Mouse (Mus musculus) intestine, embryonic 15.5 days (tissue): Measurements from ENCODE around the gene Mael. TPM values are rescaled to one million over a fixed set of nuclear protein-coding genes. Genes with fewer than 3 reads are reported as not detected.

ENCODE experiments used
- ATAC-seq: fragments of 200-750 bp; cut with Nextera tagmentation; 2 replicates; pipeline ENCODE4 v1.8.0; 2017; ENCODE audit warnings: moderate TSS enrichment, moderate library complexity
- H3K27ac ChIP-seq: fragments of 300-500 bp; sonication (generic); 2 replicates; pipeline ENCODE4 v1.5.1; 2015; ENCODE audit warnings: mild to moderate bottlenecking, inconsistent platforms
- H3K27me3 ChIP-seq: fragments of 300-500 bp; sonication (generic); replicated peaks from 2 replicates; pipeline ENCODE4 v1.6.1; 2015; ENCODE audit warnings: inconsistent platforms
- H3K36me3 ChIP-seq: fragments of 300-500 bp; sonication (generic); 2 replicates; pipeline ENCODE4 v1.6.1; 2015; ENCODE audit warnings: inconsistent platforms
- H3K4me1 ChIP-seq: fragments of 300-500 bp; sonication (generic); replicated peaks from 2 replicates; pipeline ENCODE4 v1.6.1; 2015; ENCODE audit warnings: inconsistent platforms
- H3K4me2 ChIP-seq: fragments of 300-500 bp; sonication (generic); replicated peaks from 2 replicates; pipeline ENCODE4 v1.6.1; 2015; ENCODE audit warnings: mild to moderate bottlenecking, inconsistent platforms
- H3K4me3 ChIP-seq: fragments of 300-500 bp; sonication (generic); replicated peaks from 2 replicates; pipeline ENCODE4 v1.5.1; 2015; ENCODE audit warnings: inconsistent platforms
- H3K9ac ChIP-seq: fragments of 300-500 bp; sonication (generic); 2 replicates; pipeline ENCODE4 v1.6.1; 2015; ENCODE audit warnings: inconsistent platforms
- H3K9me3 ChIP-seq: fragments of 300-500 bp; sonication (generic); 2 replicates; pipeline ENCODE4 v1.6.1; 2016; ENCODE audit warnings: inconsistent platforms
- WGBS: fragments of 180-500 bp; shearing (Covaris S2); methylation state at CpG from one replicate; pipeline ENCODE4 v1.1.7; 2015; 5-methylcytosine and 5-hydroxymethylcytosine counted together
- polyA plus RNA-seq: library from polyadenylated mRNA; unstranded; fragments of >200 nt; fragmentation: Nextera tagmentation; extraction: Ambion mirVana; gene quantifications from 2 replicates; pipeline ENCODE4 v1.2.1, GENCODE M21; 2015

The Mael gene
- polyA plus RNA-seq, 1 experiment from 2014 or later: not detected

DNA sequence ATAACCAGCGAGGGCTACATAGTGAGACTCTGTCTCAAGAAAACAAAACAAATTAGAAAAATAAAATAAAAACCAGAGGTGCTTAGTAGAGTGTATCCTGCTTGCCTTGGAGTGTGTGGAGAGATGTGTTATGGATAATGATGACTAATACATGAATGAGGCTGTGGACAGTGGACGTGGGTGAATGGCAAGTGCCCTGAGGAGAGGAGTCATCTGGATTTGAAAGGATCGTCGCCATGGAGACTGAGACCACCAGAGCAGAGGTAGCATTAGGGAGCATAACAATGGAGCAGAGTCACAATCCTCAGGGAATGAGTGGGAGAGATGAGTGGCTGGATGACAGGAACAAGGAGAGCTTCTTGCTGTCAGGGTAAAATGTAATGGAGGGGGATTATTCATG is 48.7 kb downstream of the Mael start:
- H3K36me3 ChIP-seq: no peaks in the 10 kb centered on the region
- no peak overlapping the region for H3K4me3 ChIP-seq
- H3K27ac ChIP-seq: no peak overlapping the region
- H3K4me2 ChIP-seq: no peak overlapping the region
- ATAC-seq: no peak
- WGBS: 78% methylated on average over 4 of the region's 4 CpGs
- H3K9ac ChIP-seq: no peak overlapping the region
- no peaks in the 10 kb centered on the region for H3K9me3 ChIP-seq
- no peaks in the 10 kb centered on the region for H3K4me1 ChIP-seq
- H3K27me3 ChIP-seq: no peaks in the 10 kb centered on the region

DNA sequence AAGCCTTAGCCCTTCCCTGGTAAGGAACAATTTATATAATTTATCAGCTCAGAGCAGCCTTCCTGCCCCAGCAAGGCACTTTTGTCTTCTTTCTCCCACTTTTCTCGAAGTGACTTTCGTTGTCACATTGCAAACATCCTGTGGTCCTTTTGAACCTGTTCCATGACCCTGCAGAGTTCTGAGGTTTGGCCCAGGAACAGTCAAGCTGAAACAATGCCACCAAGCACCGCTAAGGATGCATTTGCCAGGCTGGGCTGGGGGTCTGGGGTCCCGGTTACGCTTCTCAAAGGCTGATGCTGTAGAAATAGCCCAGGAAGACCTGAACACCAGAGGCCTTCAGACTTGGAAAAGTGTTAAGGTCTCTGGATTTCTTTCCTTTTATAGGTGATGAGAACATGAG is 53.2 kb downstream of the Mael start:
- ATAC-seq: no peak
- Histone ChIP-seq H3K4me2 (no peak overlapping the region), H3K9me3 (no peaks in the 10 kb centered on the region), H3K9ac (no peak overlapping the region), H3K4me1 (no peaks in the 10 kb centered on the region), H3K4me3 (no peak overlapping the region), H3K27ac (no peak overlapping the region), H3K27me3 (no peaks in the 10 kb centered on the region), H3K36me3 (no peaks in the 10 kb centered on the region)
- WGBS: 82% methylated on average over 5 of the region's 5 CpGs

DNA sequence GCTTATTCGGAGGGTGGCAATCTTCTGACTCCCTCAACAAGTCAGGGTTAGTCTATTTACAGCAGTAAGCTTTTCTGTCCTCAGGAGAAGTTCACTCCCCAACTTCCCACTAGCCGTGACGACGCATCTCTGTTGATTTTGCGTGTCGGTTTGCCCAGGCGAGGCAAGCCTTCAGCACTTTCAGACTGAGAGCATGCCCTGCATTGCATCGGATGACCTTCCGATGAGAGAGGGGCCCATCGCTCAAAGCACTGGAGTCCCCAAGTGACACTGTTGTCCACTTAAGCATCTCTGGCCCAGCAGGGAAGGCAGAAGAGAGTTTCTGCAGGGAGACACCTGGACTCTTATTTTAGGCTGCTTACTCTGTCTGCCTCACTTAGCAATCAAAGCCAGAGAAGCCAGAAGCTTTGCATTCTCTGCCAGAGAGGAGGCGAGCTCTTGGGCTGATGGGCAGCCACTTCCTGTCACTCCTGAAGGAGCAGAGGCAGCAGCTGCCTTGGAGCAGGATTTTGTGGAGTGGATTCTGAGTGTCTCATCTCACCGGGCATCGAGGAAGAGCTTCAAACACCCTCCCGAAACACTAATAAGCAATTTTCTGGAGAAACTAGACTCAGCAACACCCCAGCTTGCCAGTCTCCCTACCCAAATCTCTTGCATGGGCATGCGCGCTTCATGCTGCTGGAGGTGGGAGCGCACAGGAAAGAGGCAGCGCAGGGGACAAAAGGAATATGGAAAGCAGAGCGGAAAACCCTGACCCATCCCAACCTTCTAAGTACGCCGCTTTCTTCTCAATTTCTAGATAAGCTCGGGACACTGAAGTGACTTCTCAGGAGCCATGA is 53.9 kb downstream of the Mael start:
- Histone ChIP-seq H3K36me3 (no peaks in the 10 kb centered on the region), H3K4me1 (no peaks in the 10 kb centered on the region), H3K9me3 (no peaks in the 10 kb centered on the region), H3K27ac (no peak overlapping the region), H3K4me2 (no peak overlapping the region), H3K4me3 (no peak overlapping the region), H3K9ac (no peak overlapping the region), H3K27me3 (no peaks in the 10 kb centered on the region)
- no peak for ATAC-seq
- 78% methylated on average over 22 of the region's 22 CpGs for WGBS

DNA sequence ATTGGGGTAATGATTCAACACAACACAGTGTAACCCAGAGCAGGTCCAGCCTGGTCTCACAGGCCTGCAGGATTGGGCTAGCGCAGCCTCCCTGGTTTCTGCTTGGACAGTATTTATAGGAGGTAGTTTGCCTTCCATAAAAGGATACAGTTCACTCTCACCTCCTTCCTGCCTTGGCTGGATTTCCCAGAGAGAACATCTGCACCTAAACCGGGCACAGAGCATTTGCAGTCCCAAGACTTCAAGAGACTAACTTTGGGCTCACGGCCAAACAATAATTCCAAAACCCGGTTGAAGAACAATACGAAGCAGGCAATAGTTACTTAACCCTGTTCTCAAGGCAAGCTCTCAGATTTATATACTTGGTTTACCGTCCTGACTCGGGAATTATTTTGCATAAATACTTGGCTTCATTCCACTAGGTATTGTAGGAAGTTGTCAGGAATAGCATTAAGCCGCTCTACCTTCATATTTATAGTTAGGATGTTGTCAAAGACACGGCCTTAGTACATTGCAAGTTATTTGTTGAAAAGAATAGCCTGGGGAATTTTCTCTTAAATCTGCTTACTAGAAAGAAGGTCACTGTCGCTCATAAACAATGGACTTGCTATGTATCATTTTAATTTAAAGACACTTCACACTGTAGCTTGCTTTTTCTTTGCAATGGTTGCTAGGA is 55.5 kb downstream of the Mael start:
- Histone ChIP-seq H3K4me2 (no peak overlapping the region), H3K27ac (no peak overlapping the region), H3K9me3 (no peaks in the 10 kb centered on the region), H3K27me3 (no peaks in the 10 kb centered on the region), H3K9ac (no peak overlapping the region), H3K4me1 (no peaks in the 10 kb centered on the region), H3K36me3 (no peaks in the 10 kb centered on the region), H3K4me3 (no peak overlapping the region)
- ATAC-seq: no peak
- WGBS: 62% methylated on average over 10 of the region's 10 CpGs

DNA sequence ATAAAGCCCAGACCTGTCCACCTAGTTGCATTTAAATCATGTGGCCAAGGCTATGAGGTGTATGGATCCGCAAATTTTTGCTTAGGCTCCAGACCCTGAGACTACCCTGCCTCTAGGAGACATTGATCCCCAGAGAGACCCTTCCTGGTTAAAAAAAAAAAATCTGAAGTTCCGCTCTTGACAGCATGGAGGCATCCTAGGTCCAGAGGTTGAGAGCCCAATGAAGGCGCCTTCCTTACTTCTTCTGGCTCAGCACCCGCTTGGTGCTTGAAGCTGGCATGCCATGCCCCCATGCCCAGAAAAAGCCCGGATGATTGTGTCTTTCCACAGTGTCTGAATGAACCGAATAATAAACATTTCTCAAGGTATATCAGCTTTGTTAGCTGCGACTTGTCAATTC is 57.0 kb downstream of the Mael start:
- Histone ChIP-seq H3K4me3 (no peak overlapping the region), H3K27ac (no peak overlapping the region), H3K9ac (no peak overlapping the region), H3K27me3 (no peaks in the 10 kb centered on the region), H3K9me3 (no peaks in the 10 kb centered on the region), H3K4me2 (no peak overlapping the region), H3K36me3 (no peaks in the 10 kb centered on the region), H3K4me1 (no peaks in the 10 kb centered on the region)
- WGBS: 89% methylated on average over 7 of the region's 7 CpGs
- ATAC-seq: no peak

DNA sequence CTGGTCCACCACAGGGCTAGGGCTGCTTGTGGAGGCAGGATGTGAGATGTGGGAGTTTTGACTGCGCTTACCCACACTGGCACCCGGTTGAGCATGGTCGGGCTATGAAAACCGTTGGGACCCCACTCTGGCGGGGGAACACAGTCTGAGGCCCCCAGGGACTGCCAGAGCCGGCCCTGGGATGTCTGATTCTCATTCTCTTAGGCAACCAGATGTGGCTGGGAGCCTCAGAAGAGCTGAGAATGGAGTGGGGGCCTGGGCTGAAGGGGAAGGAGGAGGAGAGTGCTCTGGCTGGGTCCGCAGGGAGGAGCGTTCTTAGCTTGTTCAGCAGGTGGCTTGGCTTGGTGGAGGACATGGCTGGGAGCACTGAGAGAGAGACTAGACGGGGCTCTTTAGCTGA is 64.9 kb downstream of the Mael start:
- no peak overlapping the region for H3K9ac ChIP-seq
- no peaks in the 10 kb centered on the region for H3K27me3 ChIP-seq
- H3K9me3 ChIP-seq: no peaks in the 10 kb centered on the region
- H3K27ac ChIP-seq: no peak overlapping the region
- H3K36me3 ChIP-seq: no peaks in the 10 kb centered on the region
- WGBS: 71% methylated on average over 9 of the region's 9 CpGs
- H3K4me1 ChIP-seq: no peaks in the 10 kb centered on the region
- no peak overlapping the region for H3K4me2 ChIP-seq
- H3K4me3 ChIP-seq: no peak overlapping the region
- no peak for ATAC-seq

DNA sequence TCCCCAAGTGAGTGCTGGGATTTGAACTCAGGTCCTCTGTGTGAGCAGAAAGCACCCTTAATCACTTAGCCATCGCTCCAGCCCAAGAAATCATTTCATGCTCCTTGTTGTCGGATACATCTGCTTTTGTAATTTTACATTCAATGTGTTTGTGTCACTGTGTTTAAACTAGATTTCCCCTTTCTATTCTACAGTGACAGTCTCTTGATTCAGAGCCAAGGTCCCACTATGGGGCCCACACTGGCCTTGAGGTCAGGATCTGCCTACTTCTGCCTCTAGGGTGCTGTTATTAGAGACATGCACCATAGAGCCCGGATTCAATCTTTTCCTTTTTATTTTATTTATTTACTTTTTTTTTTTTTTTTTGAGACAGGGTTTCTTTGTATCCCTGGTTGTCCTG is 65.6 kb downstream of the Mael start:
- H3K4me3 ChIP-seq: no peak overlapping the region
- H3K9me3 ChIP-seq: no peaks in the 10 kb centered on the region
- H3K27me3 ChIP-seq: no peaks in the 10 kb centered on the region
- ATAC-seq: no peak
- H3K4me1 ChIP-seq: no peaks in the 10 kb centered on the region
- H3K9ac ChIP-seq: no peak overlapping the region
- no peak overlapping the region for H3K4me2 ChIP-seq
- 80% methylated on average over 3 of the region's 3 CpGs for WGBS
- no peak overlapping the region for H3K27ac ChIP-seq
- H3K36me3 ChIP-seq: no peaks in the 10 kb centered on the region

DNA sequence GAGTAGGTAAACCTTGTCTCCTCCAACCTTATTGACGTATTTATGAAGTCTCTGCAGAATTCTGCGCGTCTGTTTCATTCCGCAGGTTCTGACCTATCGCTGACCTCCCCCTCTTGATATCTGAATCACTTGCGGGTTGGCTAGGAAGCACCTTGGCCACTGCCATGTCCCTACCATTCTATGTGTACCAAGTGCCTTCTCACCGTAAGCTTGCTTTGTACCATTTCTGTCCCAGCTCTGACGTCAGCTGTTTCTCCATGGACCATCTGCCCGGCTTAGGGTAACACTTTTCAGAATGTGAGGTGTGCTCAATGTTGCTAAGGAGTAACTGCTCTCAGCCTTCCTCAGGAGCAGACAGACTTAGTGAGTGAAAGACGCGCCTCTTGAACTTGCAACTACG is 67.7 kb downstream of the Mael start:
- H3K9me3 ChIP-seq: no peaks in the 10 kb centered on the region
- 86% methylated on average over 12 of the region's 12 CpGs for WGBS
- H3K9ac ChIP-seq: no peak overlapping the region
- no peaks in the 10 kb centered on the region for H3K27me3 ChIP-seq
- no peak for ATAC-seq
- no peaks in the 10 kb centered on the region for H3K36me3 ChIP-seq
- no peak overlapping the region for H3K4me3 ChIP-seq
- no peak overlapping the region for H3K4me2 ChIP-seq
- H3K27ac ChIP-seq: no peak overlapping the region
- no peaks in the 10 kb centered on the region for H3K4me1 ChIP-seq

DNA sequence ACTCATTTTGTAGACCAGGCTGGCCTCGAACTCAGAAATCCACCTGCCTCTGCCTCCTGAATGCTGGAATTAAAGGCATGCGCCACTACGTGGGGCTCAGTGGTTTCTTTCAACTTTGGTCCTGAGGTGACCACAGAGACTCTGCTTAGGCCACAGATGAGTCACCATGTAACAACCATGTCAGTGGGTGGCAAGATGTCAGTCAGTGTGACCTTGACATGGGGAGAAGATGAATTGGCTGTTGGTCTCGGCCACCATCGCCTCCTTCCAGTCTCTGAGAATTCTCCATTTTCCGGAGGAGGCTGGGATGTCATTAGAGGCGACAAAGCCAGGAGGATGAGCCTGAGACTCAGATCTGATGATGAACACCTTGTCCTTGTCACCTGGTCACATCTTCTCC is 68.8 kb downstream of the Mael start:
- 91% methylated on average over 7 of the region's 7 CpGs for WGBS
- no peak for ATAC-seq
- no peak overlapping the region for H3K4me3 ChIP-seq
- H3K4me1 ChIP-seq: no peaks in the 10 kb centered on the region
- H3K27me3 ChIP-seq: no peaks in the 10 kb centered on the region
- no peak overlapping the region for H3K9ac ChIP-seq
- H3K4me2 ChIP-seq: no peak overlapping the region
- no peaks in the 10 kb centered on the region for H3K9me3 ChIP-seq
- no peaks in the 10 kb centered on the region for H3K36me3 ChIP-seq
- H3K27ac ChIP-seq: no peak overlapping the region

DNA sequence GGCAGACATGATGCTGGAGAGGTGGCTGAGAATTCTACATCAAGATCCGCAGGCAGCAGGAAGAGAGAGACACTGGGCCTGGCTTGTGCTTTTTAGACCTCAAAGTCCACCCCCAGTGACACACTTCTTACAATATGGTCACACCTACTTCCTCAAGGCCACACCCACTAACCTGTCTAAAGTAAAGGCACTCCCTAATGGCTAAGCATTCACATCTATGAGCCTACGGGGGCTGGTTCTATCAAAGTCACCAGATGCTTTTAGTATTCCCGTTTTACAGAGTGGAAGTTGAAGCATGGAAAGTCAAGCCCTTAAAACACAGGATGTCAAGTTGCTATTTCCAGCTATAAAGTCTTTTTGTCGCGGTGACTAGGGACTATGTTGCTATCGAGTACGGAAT is 70.5 kb downstream of the Mael start:
- no peak for ATAC-seq
- 92% methylated on average over 7 of the region's 7 CpGs for WGBS
- no peak overlapping the region for H3K4me3 ChIP-seq

DNA sequence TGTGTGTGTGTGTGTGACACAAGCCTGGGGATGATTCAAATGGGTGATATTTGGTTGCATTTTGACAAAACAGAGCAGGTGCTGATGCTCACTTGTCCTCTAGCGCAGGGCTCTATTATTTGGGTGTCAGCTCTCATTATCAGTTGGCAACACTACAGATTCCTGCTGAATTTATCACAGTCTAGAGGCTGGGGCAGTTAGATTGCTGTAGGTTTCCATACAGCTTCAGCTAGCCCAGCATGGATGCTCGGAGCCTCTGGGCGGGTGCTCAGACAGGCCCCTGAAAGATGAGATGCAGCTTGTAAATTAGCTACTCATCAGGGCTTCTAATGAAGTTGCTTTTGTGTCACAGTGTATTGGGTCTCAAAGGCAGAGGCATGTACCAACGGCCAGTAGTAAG is 71.1 kb downstream of the Mael start:
- no peak overlapping the region for H3K27ac ChIP-seq
- no peak overlapping the region for H3K4me2 ChIP-seq
- H3K9me3 ChIP-seq: no peaks in the 10 kb centered on the region
- no peak overlapping the region for H3K9ac ChIP-seq
- ATAC-seq: no peak
- no peaks in the 10 kb centered on the region for H3K36me3 ChIP-seq
- no peak overlapping the region for H3K4me3 ChIP-seq
- no peaks in the 10 kb centered on the region for H3K27me3 ChIP-seq
- 92% methylated on average over 4 of the region's 4 CpGs for WGBS
- no peaks in the 10 kb centered on the region for H3K4me1 ChIP-seq

More for the DNA sequence above, 70.5 kb downstream of the Mael start:
- H3K27me3 ChIP-seq: no peaks in the 10 kb centered on the region
- H3K4me2 ChIP-seq: no peak overlapping the region
- no peaks in the 10 kb centered on the region for H3K9me3 ChIP-seq
- no peaks in the 10 kb centered on the region for H3K36me3 ChIP-seq
- no peak overlapping the region for H3K9ac ChIP-seq
- no peaks in the 10 kb centered on the region for H3K4me1 ChIP-seq
- H3K27ac ChIP-seq: no peak overlapping the region

DNA sequence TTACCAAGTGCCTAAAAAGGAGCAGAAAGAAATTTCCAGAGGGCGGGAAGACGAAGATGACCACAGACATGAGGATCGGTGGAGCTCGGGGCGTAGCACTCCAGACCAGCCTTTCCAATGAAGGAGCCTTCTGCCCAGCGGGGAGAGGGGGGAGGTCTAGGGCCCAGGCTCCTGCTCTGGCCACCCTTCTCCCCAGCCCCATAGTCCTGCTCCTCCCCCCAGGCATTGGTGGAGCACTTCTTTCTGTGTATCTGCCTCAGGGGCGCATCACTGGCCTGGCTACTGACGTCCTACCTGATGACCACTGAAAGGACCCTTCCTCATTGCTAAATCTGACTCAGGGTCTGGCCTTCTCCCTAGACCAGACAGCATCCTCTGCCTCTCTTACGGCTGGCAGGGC is 73.4 kb downstream of the Mael start:
- Histone ChIP-seq H3K4me1 (no peaks in the 10 kb centered on the region), H3K27ac (no peak overlapping the region), H3K36me3 (no peaks in the 10 kb centered on the region), H3K9me3 (no peaks in the 10 kb centered on the region), H3K27me3 (no peaks in the 10 kb centered on the region), H3K4me2 (no peak overlapping the region), H3K4me3 (no peak overlapping the region), H3K9ac (no peak overlapping the region)
- ATAC-seq: no peak
- 89% methylated on average over 9 of the region's 9 CpGs for WGBS

DNA sequence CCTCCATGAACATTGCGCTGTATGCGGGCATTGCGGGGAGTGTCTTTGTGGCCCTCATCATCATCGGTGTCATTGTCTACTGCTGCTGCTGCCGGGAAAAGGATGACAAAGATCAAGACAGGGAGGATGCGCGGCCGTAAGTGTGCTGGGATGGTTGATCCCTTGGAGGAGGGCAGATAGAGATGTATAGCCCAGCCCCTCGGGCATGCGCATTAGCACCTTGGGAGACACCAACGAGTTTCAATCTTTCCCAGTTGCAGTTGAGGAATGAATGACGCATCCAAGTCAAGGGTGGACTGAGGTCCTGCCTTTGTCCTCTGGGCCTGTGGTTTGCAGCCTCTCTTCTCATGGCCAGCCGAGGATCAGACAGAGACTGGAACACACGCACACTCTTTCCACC is 74.0 kb downstream of the Mael start:
- Histone ChIP-seq H3K9ac (no peak overlapping the region), H3K4me1 (no peaks in the 10 kb centered on the region), H3K4me3 (no peak overlapping the region), H3K27me3 (no peaks in the 10 kb centered on the region), H3K4me2 (no peak overlapping the region), H3K36me3 (no peaks in the 10 kb centered on the region), H3K27ac (no peak overlapping the region), H3K9me3 (no peaks in the 10 kb centered on the region)
- whole genome bisulfite sequencing: 91% methylated on average over 14 of the region's 14 CpGs
- no peak for ATAC-seq
